Mouse (Mus musculus) olfactory bulb, adult 2 months (tissue): ENCODE measurements at regions not wholly inside any gene's neighbourhood (a gene's known extent, or its start where the extent isn't known, plus 50 kb on each side); places are given as distances from the start of the nearest gene placed in this dataset.

Experiments used
- CTCF ChIP-seq: fragments of 200-500 bp; IDR thresholded peaks from 2 replicates; pipeline ENCODE4 v1.5.1; 2012; ENCODE audit warnings: low read depth, mild to moderate bottlenecking, low read length, moderate library complexity; ENCODE audit not compliant: insufficient read depth
- POLR2A ChIP-seq: fragments of 200-500 bp; IDR thresholded peaks from 2 replicates; pipeline ENCODE4 v1.6.1; 2012; ENCODE audit warnings: mild to moderate bottlenecking, low read depth, low read length, moderate library complexity; ENCODE audit not compliant: insufficient read depth

DNA sequence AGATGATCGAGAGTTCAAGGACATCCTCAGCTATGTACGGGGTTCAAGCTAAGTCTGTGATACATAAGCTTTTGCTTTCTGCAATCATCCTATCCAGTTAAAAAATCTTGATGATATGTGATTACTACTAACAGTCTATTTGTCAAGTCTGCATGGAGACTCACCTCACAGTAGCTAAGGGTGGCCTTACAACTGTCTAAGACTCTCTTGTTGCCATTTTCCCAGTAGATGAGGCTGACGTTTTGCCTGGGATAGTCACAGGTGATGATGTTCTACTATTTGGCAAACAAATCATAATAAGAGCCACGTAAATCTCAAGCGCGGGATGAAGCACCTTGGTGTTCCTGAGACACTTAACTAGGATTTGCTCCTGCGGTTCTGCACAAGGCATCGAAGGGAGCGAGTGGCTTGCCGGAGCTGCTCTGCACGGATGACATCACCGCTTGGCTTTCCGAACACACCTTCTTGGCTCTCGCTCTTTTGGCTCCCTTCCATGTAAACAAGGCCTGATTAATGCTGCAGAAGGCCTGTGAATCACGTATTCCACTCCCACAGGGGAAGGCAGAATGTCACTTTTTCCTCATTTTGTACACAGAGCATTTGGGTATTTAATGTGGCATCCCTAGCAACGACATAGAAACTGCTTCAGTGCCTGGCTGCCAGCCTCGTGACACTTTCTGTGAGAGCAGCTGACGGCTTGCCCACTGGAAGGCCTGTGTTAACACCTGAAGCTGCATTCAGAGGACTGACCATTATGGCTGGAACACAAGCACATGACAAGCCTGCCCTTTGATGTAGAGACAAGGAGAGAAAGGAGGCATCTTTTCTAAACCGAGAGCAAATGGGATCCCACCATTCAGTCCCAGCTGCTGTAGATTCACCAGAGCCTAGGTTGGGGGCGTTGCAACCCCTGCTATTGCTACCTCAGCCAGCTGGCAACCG is 260.5 kb upstream of the 4930412O13Rik start:
- no peak for TF ChIP-seq CTCF
- TF ChIP-seq POLR2A, result no peak
